12 mouse cellular contexts compared by ENCODE assay signal in the genomic region with DNA sequence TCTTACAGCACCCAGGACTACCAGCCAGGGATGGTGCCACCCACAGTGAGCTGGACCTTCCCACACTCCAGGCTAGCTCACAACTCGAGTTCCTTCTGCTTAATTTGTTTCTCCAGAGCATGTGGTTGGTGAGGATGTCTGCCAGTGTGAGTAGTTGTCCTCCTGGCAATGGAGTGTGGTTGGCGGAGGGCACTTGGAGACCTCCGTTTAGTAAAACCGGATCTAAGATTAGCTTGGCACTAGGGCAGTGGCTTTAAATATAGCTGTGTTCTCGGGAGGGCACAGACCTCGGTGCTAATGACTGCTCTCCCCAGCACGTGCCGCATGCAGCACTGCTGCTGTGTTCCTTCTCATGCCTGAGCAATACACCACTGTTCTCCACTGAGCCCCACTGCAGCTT. TPM values are rescaled to one million over a fixed set of nuclear protein-coding genes. Genes with fewer than 3 reads are reported as not detected.
DNase-seq lines count a peak whose midpoint lies in the region; ATAC-seq lines count a peak whose summit lies in the region.
"Had no signal": no experiment of that assay in that cellular context is flagged by ENCODE, and none has a peak within 500 bp of the region (broad histone marks: within the 10 kb centered on the region; RNA-seq: fewer than 3 reads in every experiment).

No protein-coding gene starts in this region.

- H3K36me3 ChIP-seq in megakaryocyte, embryonic 14.5 days (replicated peaks; ENCODE audit: low read length), result peaks cover 97% of the 10 kb centered on the region
- peaks cover 9% of the 10 kb centered on the region for H3K36me3 ChIP-seq in intestine, embryonic 16.5 days (ENCODE audit: control insufficient read depth, insufficient read depth, low read length)

- ATAC-seq in megakaryocyte, adult 5-6 weeks (ENCODE audit: poor library complexity, severe bottlenecking), result no peak
- ATAC-seq in intestine, embryonic 16.5 days, result no peak

- H3K4me2 ChIP-seq in intestine, embryonic 16.5 days (ENCODE audit: low read depth, low read length), result no peak overlapping the region
- H3K4me2 ChIP-seq: liver, embryonic 15.5 days; stomach, embryonic 15.5 days had no signal

- H3K9ac ChIP-seq in intestine, embryonic 16.5 days (ENCODE audit: low read depth, low read length), result no peak overlapping the region
- H3K9ac ChIP-seq: liver, embryonic 15.5 days; stomach, embryonic 15.5 days had no signal

- intact Hi-C loops in gastrocnemius, postnatal 14 days (cut with DNase I; ENCODE audit: low total_unique reads), result no loop called here
- intact Hi-C loops in left cerebral cortex, postnatal 4 days (cut with DNase I), result no loop called here

- no peaks in the 10 kb centered on the region for H3K27me3 ChIP-seq in megakaryocyte, embryonic 14.5 days (replicated peaks)
- H3K27me3 ChIP-seq in intestine, embryonic 16.5 days (replicated peaks; ENCODE audit: control insufficient read depth, insufficient read depth, low read length), result no peaks in the 10 kb centered on the region
- H3K27me3 ChIP-seq: liver, embryonic 15.5 days; stomach, embryonic 15.5 days had no signal

- 86% methylated on average over 8 of the region's 8 CpGs for WGBS in intestine, embryonic 16.5 days

- peaks cover 56% of the 10 kb centered on the region for H3K4me1 ChIP-seq in megakaryocyte, embryonic 14.5 days
- H3K4me1 ChIP-seq in intestine, embryonic 16.5 days (ENCODE audit: control insufficient read depth, insufficient read depth, low read length), result no peaks in the 10 kb centered on the region
- H3K4me1 ChIP-seq: liver, embryonic 15.5 days; stomach, embryonic 15.5 days had no signal

- peak; percentile 25 to 63 for DNase-seq in gastrocnemius, adult 8-10 months (ENCODE audit: low spot score in 2 of 2)
- DNase-seq in gastrocnemius, postnatal 14 days, result no peak
- peak; percentile 32 for DNase-seq in gastrocnemius, postnatal 25 days
- peak; percentile 15 for DNase-seq in left cerebral cortex, postnatal 4 days
- DNase-seq in thymus, postnatal 14 days, result no peak
- DNase-seq: embryo, embryonic 11 days; kidney, adult 11 months had no signal

- no peaks in the 10 kb centered on the region for H3K9me3 ChIP-seq in megakaryocyte, embryonic 14.5 days
- H3K9me3 ChIP-seq in intestine, embryonic 16.5 days (ENCODE audit: control insufficient read depth, low read length), result no peaks in the 10 kb centered on the region
- H3K9me3 ChIP-seq: liver, embryonic 15.5 days; stomach, embryonic 15.5 days had no signal

- H3K4me3 ChIP-seq in megakaryocyte, embryonic 14.5 days (replicated peaks), result peak overlapping the region; percentile 9
- H3K4me3 ChIP-seq in intestine, embryonic 16.5 days (ENCODE audit: low read length), result no peak overlapping the region
- H3K4me3 ChIP-seq: liver, embryonic 15.5 days; stomach, embryonic 15.5 days had no signal

- no peak overlapping the region for H3K27ac ChIP-seq in intestine, embryonic 16.5 days (ENCODE audit: low read length)
- H3K27ac ChIP-seq: liver, embryonic 15.5 days; stomach, embryonic 15.5 days had no signal

RNA-seq across cellular contexts. Expression of gene Ap3b1, which starts 37.0 kb away (rescaled TPM):
- total RNA-seq in gastrocnemius, adult 8-10 months (2022), result 10 to 100 TPM; 23.8 to 25.9 (median 24.7) TPM
- total RNA-seq in gastrocnemius, postnatal 14 days (2021), result 10 to 100 TPM; 18.6 to 19.3 TPM
- 7.4 and 19.0 TPM in 2 replicates for polyA plus RNA-seq in megakaryocyte, embryonic 14.5 days (2012; ENCODE audit: insufficient read depth, low replicate concordance)
- 47.0 and 50.7 TPM in 2 replicates for total RNA-seq in megakaryocyte, adult 5-6 weeks (2015)
- 103 and 113 TPM in 2 replicates for total RNA-seq in megakaryocyte, adult 5-6 weeks (2017)
- 10 to 100 TPM; 18.4 to 19.3 TPM for total RNA-seq in gastrocnemius, postnatal 25 days (2021)
- 10 to 100 TPM; 40.5 to 41.1 TPM for total RNA-seq in left cerebral cortex, postnatal 4 days (2021)
- 48.9 and 50.7 TPM in 2 replicates for polyA plus RNA-seq in intestine, embryonic 16.5 days (2015; fragmentation: Nextera tagmentation; extraction: Ambion mirVana)

Comparison
In these comparisons a context has a peak if more than half of its experiments do, and no peak if none do; other contexts are left out.
1. DNase-seq: peak in gastrocnemius, adult 8-10 months (2 of 2), gastrocnemius, postnatal 25 days (single experiment) and left cerebral cortex, postnatal 4 days (single experiment); none in gastrocnemius, postnatal 14 days (single experiment) and thymus, postnatal 14 days (single experiment).